Mouse (Mus musculus) C2C12 (cell line): ENCODE results near the gene Adora2a.

Source experiments
- CEBPB ChIP-seq: IDR thresholded peaks from one replicate; pipeline ENCODE4 v1.6.1; 2011; ENCODE audit warnings: low read depth, mild to moderate bottlenecking, control low read depth, moderate library complexity
- CTCF ChIP-seq: IDR thresholded peaks from one replicate; pipeline ENCODE4 v1.5.1; 2011; ENCODE audit not compliant: control insufficient read depth, insufficient read depth, insufficient read length
- FOSL1 ChIP-seq: IDR thresholded peaks from one replicate; pipeline ENCODE4 v1.8.0; 2011; ENCODE audit warnings: mild to moderate bottlenecking, low read length; ENCODE audit not compliant: poor library complexity, insufficient read depth, severe bottlenecking
- MAX ChIP-seq: IDR thresholded peaks from one replicate; pipeline ENCODE4 v1.6.1; 2011; ENCODE audit warnings: mild to moderate bottlenecking, control low read depth
- MYOD1 ChIP-seq: IDR thresholded peaks from one replicate; pipeline ENCODE4 v1.6.1; 2011; ENCODE audit warnings: low read depth; ENCODE audit not compliant: control insufficient read depth, insufficient read length
- MYOG ChIP-seq: IDR thresholded peaks from one replicate; pipeline ENCODE4 v1.6.1; 2011; ENCODE audit not compliant: control insufficient read depth, insufficient read length; ENCODE audit errors: extremely low read depth

- TF ChIP-seq CTCF (no peak), CEBPB (no peak), MAX (no peak), MYOD1 (no peak), MYOG (no peak), FOSL1 (no peak)
Observed at GRCm38 (mm10) chr10:75312361-75312760, 4.3 kb upstream of the Adora2a start.
